Mouse (Mus musculus): ENCODE measurements around the gene Fcho2. TPM values are rescaled to one million over a fixed set of nuclear protein-coding genes. Genes with fewer than 3 reads are reported as not detected.

The Fcho2 gene
- polyA plus RNA-seq, 1 experiment from 2014 or later, result 24.7 TPM

GRCm38 (mm10) chr13:98683412-98683811 is 131.8 kb downstream of the Fcho2 start:
- no peak for TF ChIP-seq CTCF (IDR thresholded peaks at IDR 0.05; ENCODE audit: low read depth)
- Histone ChIP-seq H3K4me1 (replicated peaks; ENCODE audit: control insufficient read depth, insufficient read depth, low read length) (no peaks in the 10 kb centered on the region), H3K27me3 (replicated peaks; ENCODE audit: control insufficient read depth, insufficient read depth, low read length) (no peaks in the 10 kb centered on the region), H3K4me3 (ENCODE audit: low read depth, low read length) (no peak overlapping the region), H3K9ac (ENCODE audit: low read depth, low read length) (no peak overlapping the region), H3K36me3 (ENCODE audit: control insufficient read depth, insufficient read depth) (peaks cover 27% of the 10 kb centered on the region), H3K4me2 (replicated peaks; ENCODE audit: low read depth) (no peak overlapping the region), H3K9me3 (ENCODE audit: control insufficient read depth) (no peaks in the 10 kb centered on the region), H3K27ac (ENCODE audit: low read depth, low read length) (no peak overlapping the region)
- ATAC-seq, result no peak
- 71% methylated on average over 2 of the region's 2 CpGs for WGBS

GRCm38 (mm10) chr13:98680470-98681060 is 134.7 kb downstream of the Fcho2 start:
- H3K4me3 ChIP-seq (ENCODE audit: low read depth, low read length), result no peak overlapping the region
- no peaks in the 10 kb centered on the region for H3K4me1 ChIP-seq (replicated peaks; ENCODE audit: control insufficient read depth, insufficient read depth, low read length)
- WGBS, result 44% methylated on average over 5 of the region's 5 CpGs
- H3K4me2 ChIP-seq (replicated peaks; ENCODE audit: low read depth), result no peak overlapping the region
- no peaks in the 10 kb centered on the region for H3K9me3 ChIP-seq (ENCODE audit: control insufficient read depth)
- TF ChIP-seq CTCF (IDR thresholded peaks at IDR 0.05; ENCODE audit: low read depth), result no peak
- ATAC-seq, result no peak
- no peak overlapping the region for H3K9ac ChIP-seq (ENCODE audit: low read depth, low read length)
- H3K27me3 ChIP-seq (replicated peaks; ENCODE audit: control insufficient read depth, insufficient read depth, low read length), result no peaks in the 10 kb centered on the region
- no peaks in the 10 kb centered on the region for H3K36me3 ChIP-seq (ENCODE audit: control insufficient read depth, insufficient read depth)
- H3K27ac ChIP-seq (ENCODE audit: low read depth, low read length), result no peak overlapping the region

- no peak for TF ChIP-seq CTCF (IDR thresholded peaks at IDR 0.05; ENCODE audit: low read depth)
- ATAC-seq, result no peak
- Histone ChIP-seq H3K9me3 (ENCODE audit: control insufficient read depth) (no peaks in the 10 kb centered on the region), H3K4me3 (ENCODE audit: low read depth, low read length) (no peak overlapping the region), H3K27ac (ENCODE audit: low read depth, low read length) (no peak overlapping the region), H3K4me1 (replicated peaks; ENCODE audit: control insufficient read depth, insufficient read depth, low read length) (no peaks in the 10 kb centered on the region), H3K27me3 (replicated peaks; ENCODE audit: control insufficient read depth, insufficient read depth, low read length) (no peaks in the 10 kb centered on the region), H3K4me2 (replicated peaks; ENCODE audit: low read depth) (no peak overlapping the region), H3K36me3 (ENCODE audit: control insufficient read depth, insufficient read depth) (no peaks in the 10 kb centered on the region), H3K9ac (ENCODE audit: low read depth, low read length) (no peak overlapping the region)
- 36% methylated on average over 4 of the region's 4 CpGs for WGBS
These were observed 135.6 kb downstream of the Fcho2 start for GRCm38 (mm10) chr13:98679631-98680041.

DNA sequence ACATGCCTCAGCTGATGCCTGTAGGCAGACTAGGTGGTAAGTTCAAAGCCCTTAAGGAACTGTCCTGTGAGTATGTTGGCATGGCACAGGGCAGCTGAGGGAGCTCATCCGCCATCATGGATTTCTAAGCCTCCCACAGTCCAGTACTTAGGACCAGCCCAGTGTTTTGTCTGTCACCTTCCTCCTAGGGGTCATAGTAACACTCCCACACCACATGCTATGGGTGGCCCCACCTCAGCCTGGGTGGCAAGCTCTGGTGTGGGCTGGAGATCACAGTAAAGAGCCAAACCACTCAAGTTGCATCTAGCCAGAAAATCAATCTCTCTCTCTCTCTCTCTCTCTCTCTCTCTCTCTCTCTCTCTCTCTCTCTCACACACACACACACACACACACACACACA is 136.0 kb downstream of the Fcho2 start:
- no peak for ATAC-seq

DNA sequence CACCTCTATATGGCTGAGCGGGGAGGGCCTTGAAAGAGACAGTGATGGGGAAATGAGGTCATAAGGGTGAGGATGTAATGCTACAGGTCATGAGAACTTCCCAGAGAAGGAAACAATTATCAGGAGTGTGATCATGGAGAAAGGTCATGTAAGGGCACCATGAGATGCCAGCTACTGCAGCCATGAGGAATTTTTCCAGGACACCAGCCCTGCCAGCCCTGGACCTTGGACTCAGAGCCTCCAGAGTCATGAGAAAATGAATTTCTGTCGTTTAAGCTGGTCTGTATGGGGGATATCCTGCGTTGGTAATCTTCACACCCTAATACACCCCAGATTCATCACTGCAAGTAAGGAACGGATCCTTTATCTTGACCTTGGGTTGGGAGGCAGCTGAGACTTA is 141.3 kb downstream of the Fcho2 start:
- Histone ChIP-seq H3K36me3 (ENCODE audit: control insufficient read depth, insufficient read depth) (no peaks in the 10 kb centered on the region), H3K4me1 (replicated peaks; ENCODE audit: control insufficient read depth, insufficient read depth, low read length) (no peaks in the 10 kb centered on the region), H3K9me3 (ENCODE audit: control insufficient read depth) (no peaks in the 10 kb centered on the region), H3K4me3 (ENCODE audit: low read depth, low read length) (no peak overlapping the region), H3K27ac (ENCODE audit: low read depth, low read length) (no peak overlapping the region), H3K4me2 (replicated peaks; ENCODE audit: low read depth) (no peak overlapping the region), H3K9ac (ENCODE audit: low read depth, low read length) (no peak overlapping the region), H3K27me3 (replicated peaks; ENCODE audit: control insufficient read depth, insufficient read depth, low read length) (no peaks in the 10 kb centered on the region)
- 67% methylated on average over 4 of the region's 4 CpGs for WGBS
- no peak for TF ChIP-seq CTCF (IDR thresholded peaks at IDR 0.05; ENCODE audit: low read depth)
- ATAC-seq, result no peak

More for the DNA sequence above, 136.0 kb downstream of the Fcho2 start:
- no peak for TF ChIP-seq CTCF (IDR thresholded peaks at IDR 0.05; ENCODE audit: low read depth)
- Histone ChIP-seq H3K9ac (ENCODE audit: low read depth, low read length) (no peak overlapping the region), H3K27me3 (replicated peaks; ENCODE audit: control insufficient read depth, insufficient read depth, low read length) (no peaks in the 10 kb centered on the region), H3K4me2 (replicated peaks; ENCODE audit: low read depth) (no peak overlapping the region), H3K4me3 (ENCODE audit: low read depth, low read length) (no peak overlapping the region), H3K36me3 (ENCODE audit: control insufficient read depth, insufficient read depth) (no peaks in the 10 kb centered on the region), H3K27ac (ENCODE audit: low read depth, low read length) (no peak overlapping the region), H3K4me1 (replicated peaks; ENCODE audit: control insufficient read depth, insufficient read depth, low read length) (no peaks in the 10 kb centered on the region), H3K9me3 (ENCODE audit: control insufficient read depth) (no peaks in the 10 kb centered on the region)
- WGBS, result 84% methylated on average over 1 of the region's 1 CpGs

Other genes starting within 250 kb of the Fcho2 start
- gene Tmem174, start 178.0 kb downstream of the Fcho2 start, polyA plus RNA-seq (2015; fragmentation: Nextera tagmentation; extraction: Ambion mirVana), result 0.21 and 0.34 TPM in 2 replicates
- gene Tmem171, start 120.6 kb downstream of the Fcho2 start, polyA plus RNA-seq (2015; fragmentation: Nextera tagmentation; extraction: Ambion mirVana), result 48.6 and 56.7 TPM in 2 replicates
- gene Tnpo1, start 110.9 kb upstream of the Fcho2 start, polyA plus RNA-seq (2015; fragmentation: Nextera tagmentation; extraction: Ambion mirVana), result 24.3 and 24.5 TPM in 2 replicates
- gene 1700024P04Rik, start 169.1 kb upstream of the Fcho2 start, polyA plus RNA-seq (2015; fragmentation: Nextera tagmentation; extraction: Ambion mirVana), result not detected in 2 replicates